Mouse (Mus musculus) granulocyte monocyte progenitor cell, adult 5-6 weeks (primary cell): ENCODE results near the gene Dpp4. TPM values are rescaled to one million over a fixed set of nuclear protein-coding genes. Genes with fewer than 3 reads are reported as not detected.

Source experiments
- ATAC-seq: replicated peaks from 2 replicates; pipeline ENCODE4 v1.8.0; 2016; ENCODE audit warnings: mild to moderate bottlenecking, moderate TSS enrichment, inconsistent platforms; ENCODE audit not compliant: poor library complexity, severe bottlenecking
- total RNA-seq, 2 experiments: library from RNA; stranded (forward) in 1 of 2; stranded (reverse) in 1 of 2; fragments of 200-712, 200-1000 nt in 1 of 2; fragments of >200 nt in 1 of 2; fragmentation: Nextera tagmentation in 1 of 2; gene quantifications; 2 replicates each; pipeline ENCODE4 v1.2.3; 2014 to 2017

Dpp4 gene
- total RNA-seq, 2 experiments from 2014 or later, result 13.8 to 15.2 TPM

GRCm38 (mm10) chr2:62368349-62369053, 43.5 kb downstream of the Dpp4 start:
- ATAC-seq, result no peak

- no peak for ATAC-seq
Observed at GRCm38 (mm10) chr2:62363606-62364005, 48.4 kb downstream of the Dpp4 start.

- ATAC-seq, result no peak
Observed at GRCm38 (mm10) chr2:62362211-62362610, 49.8 kb downstream of the Dpp4 start.

- no peak for ATAC-seq
Observed at GRCm38 (mm10) chr2:62361514-62361913, 50.5 kb downstream of the Dpp4 start.

GRCm38 (mm10) chr2:62360872-62361271, 51.2 kb downstream of the Dpp4 start:
- no peak for ATAC-seq

GRCm38 (mm10) chr2:62357259-62357658, 54.8 kb downstream of the Dpp4 start:
- ATAC-seq, result no peak

GRCm38 (mm10) chr2:62356606-62357005, 55.4 kb downstream of the Dpp4 start:
- peak; percentile 44; the same call in 1 of the 2 replicates for ATAC-seq

- no peak for ATAC-seq
Observed at GRCm38 (mm10) chr2:62355766-62356165, 56.3 kb downstream of the Dpp4 start.

GRCm38 (mm10) chr2:62352035-62352434, 60.0 kb downstream of the Dpp4 start:
- ATAC-seq, result no peak

- ATAC-seq, result no peak
Observed at GRCm38 (mm10) chr2:62347762-62348161, 64.3 kb downstream of the Dpp4 start.

GRCm38 (mm10) chr2:62346771-62347170, 65.3 kb downstream of the Dpp4 start:
- no peak for ATAC-seq

GRCm38 (mm10) chr2:62344367-62344766, 67.7 kb downstream of the Dpp4 start:
- no peak for ATAC-seq

- ATAC-seq, result no peak
Observed at GRCm38 (mm10) chr2:62341734-62342128, 70.3 kb downstream of the Dpp4 start.

GRCm38 (mm10) chr2:62341061-62341733, 70.8 kb downstream of the Dpp4 start:
- no peak for ATAC-seq

GRCm38 (mm10) chr2:62339222-62339944, 72.6 kb downstream of the Dpp4 start:
- no peak for ATAC-seq

- no peak for ATAC-seq
Observed at GRCm38 (mm10) chr2:62337086-62337485, 74.9 kb downstream of the Dpp4 start.

GRCm38 (mm10) chr2:62334397-62335243, 77.4 kb downstream of the Dpp4 start:
- no peak for ATAC-seq

GRCm38 (mm10) chr2:62332465-62332864, 79.6 kb downstream of the Dpp4 start:
- ATAC-seq, result no peak

GRCm38 (mm10) chr2:62331913-62332312, 80.1 kb downstream of the Dpp4 start:
- ATAC-seq, result no peak

- no peak for ATAC-seq
Observed at GRCm38 (mm10) chr2:62325388-62325787, 86.6 kb downstream of the Dpp4 start.
